Mouse (Mus musculus): ENCODE measurements at regions not wholly inside any gene's neighbourhood (a gene's known extent, or its start where the extent isn't known, plus 50 kb on each side); places are given as distances from the start of the nearest gene placed in this dataset.

GRCm38 (mm10) chr5:120371176-120371819 is 60.2 kb upstream of the Lhx5 start:
- no peak for ATAC-seq (replicated peaks; ENCODE audit: insufficient number of reproducible peaks, low FRiP score, low TSS enrichment, poor library complexity, severe bottlenecking)

- no peak for ATAC-seq (replicated peaks; ENCODE audit: insufficient number of reproducible peaks, low FRiP score, low TSS enrichment, poor library complexity, severe bottlenecking)
Measured at GRCm38 (mm10) chr5:120373426-120373825, 58.1 kb upstream of the Lhx5 start.

Measured in monocyte, adult 5-6 weeks (primary cell).